Mouse (Mus musculus) testis, adult 2 months (tissue): ENCODE measurements around the gene Gm6169. TPM values are rescaled to one million over a fixed set of nuclear protein-coding genes. Genes with fewer than 3 reads are reported as not detected.

Experiments
- H3K27ac ChIP-seq: fragments of 200-500 bp; 2 replicates; pipeline ENCODE4 v1.5.1; 2012; ENCODE audit warnings: low read depth, low read length; ENCODE audit not compliant: control insufficient read depth, insufficient read depth
- H3K27me3 ChIP-seq: fragments of 200-500 bp; 2 replicates; pipeline ENCODE4 v1.6.1; 2012; ENCODE audit warnings: mild to moderate bottlenecking, low read length, moderate library complexity; ENCODE audit not compliant: control insufficient read depth, insufficient read depth
- H3K36me3 ChIP-seq: fragments of 200-500 bp; 2 replicates; pipeline ENCODE4 v1.6.1; 2012; ENCODE audit warnings: mild to moderate bottlenecking, low read length; ENCODE audit not compliant: control insufficient read depth, insufficient read depth
- H3K4me1 ChIP-seq: fragments of 200-500 bp; 2 replicates; pipeline ENCODE4 v1.6.1; 2012; ENCODE audit warnings: low read length; ENCODE audit not compliant: control insufficient read depth, insufficient read depth
- H3K4me3 ChIP-seq: fragments of 200-500 bp; 2 replicates; pipeline ENCODE4 v1.5.1; 2012; ENCODE audit warnings: low read depth, mild to moderate bottlenecking, low read length, moderate library complexity, mixed read lengths; ENCODE audit not compliant: control insufficient read depth
- CTCF ChIP-seq: fragments of 200-500 bp; IDR thresholded peaks from 2 replicates; pipeline ENCODE4 v1.5.1; 2012; ENCODE audit warnings: low read depth, mild to moderate bottlenecking, inconsistent platforms, low read length, moderate library complexity; ENCODE audit not compliant: control insufficient read depth, insufficient read depth, insufficient replicate concordance
- POLR2A ChIP-seq: fragments of 200-500 bp; IDR thresholded peaks from 2 replicates; pipeline ENCODE4 v1.6.1; 2012; ENCODE audit warnings: low read depth, mild to moderate bottlenecking, inconsistent platforms, low read length, moderate library complexity; ENCODE audit not compliant: control insufficient read depth
- polyA plus RNA-seq: library from polyadenylated mRNA; depleted of rRNA; stranded (reverse); fragments of >200 nt; gene quantifications from 2 replicates; pipeline ENCODE4 v1.2.3, GENCODE M21; 2012

Gene Gm6169
- polyA plus RNA-seq, 1 experiment, result not detected

DNA sequence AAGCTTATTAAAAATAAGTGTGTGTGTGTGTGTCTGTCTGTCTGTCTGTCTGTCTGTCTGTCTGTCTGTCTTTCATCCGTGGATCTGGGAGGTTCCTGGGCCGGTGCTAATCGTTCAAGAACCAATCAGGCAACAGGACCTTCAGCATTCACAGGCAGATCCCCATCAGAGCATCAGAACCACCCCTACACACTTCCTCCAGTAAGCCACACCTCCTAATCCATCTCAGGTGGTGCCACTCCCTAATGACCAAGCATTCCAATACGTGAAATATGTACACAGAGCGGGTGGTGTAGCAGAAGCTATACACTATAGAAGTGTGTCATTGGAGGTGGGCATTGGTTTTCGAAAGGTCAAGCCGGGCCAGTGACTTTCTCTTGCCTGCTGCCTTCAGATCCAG, 16.6 kb downstream of the Gm6169 start:
- peaks cover 2% of the 10 kb centered on the region; the same call in 1 of the 2 replicates for H3K4me1 ChIP-seq
- no peak overlapping the region for H3K27ac ChIP-seq
- H3K27me3 ChIP-seq, result no peaks in the 10 kb centered on the region
- H3K36me3 ChIP-seq, result no peaks in the 10 kb centered on the region
- TF ChIP-seq POLR2A (no peak), CTCF (no peak)
- no peak overlapping the region for H3K4me3 ChIP-seq

DNA sequence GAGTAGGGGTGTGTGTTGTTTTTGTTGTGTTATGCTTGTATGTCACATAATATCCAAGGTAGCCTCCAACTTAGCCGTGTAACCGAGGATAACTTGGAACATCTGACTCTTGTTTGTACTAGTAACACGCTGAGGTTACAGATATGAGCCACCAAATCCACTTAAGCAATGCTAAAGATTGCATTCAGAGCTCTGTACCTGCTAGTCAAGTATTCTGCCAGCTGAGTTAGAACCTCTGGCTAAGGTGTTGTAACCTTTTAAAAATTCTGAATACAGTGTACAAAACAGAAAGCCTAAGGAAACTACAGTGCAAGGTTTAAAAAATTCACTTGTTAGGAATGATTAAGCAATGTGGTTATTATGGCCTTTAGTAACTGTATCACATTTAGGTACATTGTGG, 18.4 kb downstream of the Gm6169 start:
- TF ChIP-seq POLR2A (no peak), CTCF (no peak)
- Histone ChIP-seq H3K4me3 (no peak overlapping the region), H3K4me1 (peaks cover 2% of the 10 kb centered on the region; the same call in 1 of the 2 replicates), H3K36me3 (no peaks in the 10 kb centered on the region), H3K27me3 (no peaks in the 10 kb centered on the region), H3K27ac (0 out of 2 replicates have a peak overlapping the region, but pooled peaks have one; percentile 13)

DNA sequence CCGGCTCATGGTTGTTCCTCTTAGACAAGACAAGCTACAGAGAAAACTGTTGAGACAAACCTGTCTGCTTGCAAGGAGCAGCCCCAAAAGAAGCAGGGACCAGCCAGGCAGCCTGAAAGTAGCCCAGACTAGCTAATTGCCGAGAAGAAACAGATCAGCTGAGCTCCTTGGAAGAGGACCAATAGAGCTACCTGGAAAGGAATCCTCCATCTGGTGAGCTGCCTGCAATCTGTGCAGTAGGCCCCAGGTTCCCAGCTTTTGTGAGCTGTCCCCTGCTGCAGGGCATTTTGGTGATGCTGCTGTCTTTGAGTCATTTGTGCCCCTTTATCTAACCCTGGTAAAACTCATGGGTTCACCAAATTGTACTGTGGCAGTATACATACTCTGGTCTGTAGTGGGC, 18.8 kb downstream of the Gm6169 start:
- no peaks in the 10 kb centered on the region for H3K27me3 ChIP-seq
- H3K4me1 ChIP-seq, result peaks cover 2% of the 10 kb centered on the region; the same call in 1 of the 2 replicates
- TF ChIP-seq POLR2A (no peak), CTCF (no peak)
- no peaks in the 10 kb centered on the region for H3K36me3 ChIP-seq
- H3K27ac ChIP-seq, result 0 out of 2 replicates have a peak overlapping the region, but pooled peaks have one; percentile 13
- no peak overlapping the region for H3K4me3 ChIP-seq

GRCm38 (mm10) chr13:97077556-97077955, 21.5 kb downstream of the Gm6169 start:
- no peak overlapping the region for H3K27ac ChIP-seq

DNA sequence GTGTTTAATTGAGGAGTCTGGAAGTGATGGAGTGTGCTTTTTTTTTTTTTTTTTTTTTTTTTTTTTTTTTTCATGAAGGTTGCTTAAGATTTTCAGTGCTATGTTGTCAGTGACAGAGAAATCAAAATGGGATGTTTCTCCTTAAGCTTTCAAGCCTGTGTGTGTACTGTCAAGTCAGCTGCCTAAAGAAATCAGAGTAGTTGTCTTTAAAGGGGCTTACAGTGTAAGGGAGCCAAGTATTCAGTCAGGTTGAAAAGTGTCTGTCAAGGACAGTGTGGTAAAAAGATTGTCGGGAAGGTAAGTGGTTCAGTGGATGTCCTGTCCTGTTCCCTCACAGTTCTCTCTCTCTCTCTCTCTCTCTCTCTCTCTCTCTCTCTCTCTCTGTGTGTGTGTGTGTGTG, 25.5 kb downstream of the Gm6169 start:
- Histone ChIP-seq H3K4me1 (no peaks in the 10 kb centered on the region), H3K27me3 (no peaks in the 10 kb centered on the region), H3K27ac (no peak overlapping the region), H3K36me3 (no peaks in the 10 kb centered on the region), H3K4me3 (no peak overlapping the region)
- TF ChIP-seq CTCF (no peak), POLR2A (no peak)

More at GRCm38 (mm10) chr13:97077556-97077955, 21.5 kb downstream of the Gm6169 start:
- no peak overlapping the region for H3K4me3 ChIP-seq
- TF ChIP-seq POLR2A (no peak), CTCF (no peak)
- no peaks in the 10 kb centered on the region for H3K4me1 ChIP-seq
- no peaks in the 10 kb centered on the region for H3K36me3 ChIP-seq
- no peaks in the 10 kb centered on the region for H3K27me3 ChIP-seq

DNA sequence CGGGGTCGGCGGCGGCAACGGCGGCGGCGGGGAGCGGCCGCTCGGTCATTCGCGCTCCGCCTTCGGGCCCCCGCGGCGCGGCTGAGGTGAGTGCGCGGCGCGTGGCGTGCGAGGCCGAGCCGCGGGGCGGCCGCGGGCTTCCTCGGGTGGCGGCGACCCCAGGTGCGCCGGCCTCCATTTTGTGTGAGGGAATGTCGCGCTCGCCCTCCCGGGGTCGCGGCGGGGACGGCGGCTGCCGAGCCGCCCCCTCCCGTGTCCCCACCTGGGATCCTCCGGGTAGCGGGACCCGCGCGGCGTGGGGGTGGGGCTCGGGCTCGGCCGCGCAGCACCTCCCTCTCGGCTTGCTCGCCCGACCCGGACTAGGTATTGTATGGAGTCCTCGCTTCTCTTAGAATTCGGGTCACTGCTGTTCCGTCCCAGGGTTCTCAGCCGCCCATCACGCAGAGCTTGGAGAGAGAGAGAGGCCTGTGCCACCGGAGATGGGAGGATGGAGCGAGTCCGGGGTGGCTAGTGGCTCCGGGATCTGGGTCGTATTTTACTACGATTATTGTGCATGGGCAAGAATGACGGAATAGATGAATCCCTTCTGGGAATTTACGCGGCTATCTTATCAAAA, 27.3 kb downstream of the Gm6169 start:
- H3K4me3 ChIP-seq, result peak overlapping the region; percentile 87
- no peaks in the 10 kb centered on the region for H3K27me3 ChIP-seq
- TF ChIP-seq POLR2A (no peak), CTCF (no peak)
- peak overlapping the region; percentile 45 for H3K27ac ChIP-seq
- H3K4me1 ChIP-seq, result no peaks in the 10 kb centered on the region
- no peaks in the 10 kb centered on the region for H3K36me3 ChIP-seq

GRCm38 (mm10) chr13:97070931-97071625, 28.0 kb downstream of the Gm6169 start:
- peak overlapping the region; percentile 58 for H3K27ac ChIP-seq
- TF ChIP-seq CTCF (no peak), POLR2A (no peak)
- H3K27me3 ChIP-seq, result no peaks in the 10 kb centered on the region
- peak overlapping the region; percentile 87 for H3K4me3 ChIP-seq
- H3K4me1 ChIP-seq, result no peaks in the 10 kb centered on the region
- no peaks in the 10 kb centered on the region for H3K36me3 ChIP-seq
